Mouse (Mus musculus) adrenal gland, postnatal 10 days (tissue): ENCODE results near the gene Tsc22d1. TPM values are rescaled to one million over a fixed set of nuclear protein-coding genes. Genes with fewer than 3 reads are reported as not detected.

Experiments
- DNase-seq: peaks from one replicate; pipeline ENCODE4 v3.0.0; 2021; ENCODE audit warnings: mixed read lengths
- total RNA-seq, 2 experiments: library from RNA; stranded (reverse); gene quantifications; 2 replicates each; pipeline ENCODE4 v1.2.3; 2021

Gene Tsc22d1
- total RNA-seq, 2 experiments from 2014 or later: 737 to 939 TPM

- no peak for DNase-seq
These were observed 27.4 kb downstream of the Tsc22d1 start for GRCm38 (mm10) chr14:76442160-76442559.

GRCm38 (mm10) chr14:76448987-76449386, 34.2 kb downstream of the Tsc22d1 start:
- no peak for DNase-seq

GRCm38 (mm10) chr14:76451011-76451410, 36.2 kb downstream of the Tsc22d1 start:
- DNase-seq: no peak

- no peak for DNase-seq
These were observed 38.1 kb downstream of the Tsc22d1 start for GRCm38 (mm10) chr14:76452751-76453360.

GRCm38 (mm10) chr14:76454673-76455072, 39.9 kb downstream of the Tsc22d1 start:
- no peak for DNase-seq

- DNase-seq: no peak
These were observed 40.4 kb downstream of the Tsc22d1 start for GRCm38 (mm10) chr14:76455159-76455558.

- DNase-seq: no peak
These were observed 42.9 kb downstream of the Tsc22d1 start for GRCm38 (mm10) chr14:76457696-76458095.

- DNase-seq: no peak
These were observed 45.4 kb downstream of the Tsc22d1 start for GRCm38 (mm10) chr14:76460181-76460580.

GRCm38 (mm10) chr14:76461182-76461775, 46.5 kb downstream of the Tsc22d1 start:
- DNase-seq: no peak

- DNase-seq: no peak
These were observed 48.8 kb downstream of the Tsc22d1 start for GRCm38 (mm10) chr14:76463414-76464098.

GRCm38 (mm10) chr14:76464967-76465366, 50.2 kb downstream of the Tsc22d1 start:
- DNase-seq: no peak

GRCm38 (mm10) chr14:76466641-76467323, 52.0 kb downstream of the Tsc22d1 start:
- DNase-seq: peak; percentile 89

GRCm38 (mm10) chr14:76467932-76468331, 53.2 kb downstream of the Tsc22d1 start:
- no peak for DNase-seq

GRCm38 (mm10) chr14:76471301-76471700, 56.5 kb downstream of the Tsc22d1 start:
- no peak for DNase-seq

- no peak for DNase-seq
These were observed 57.7 kb downstream of the Tsc22d1 start for GRCm38 (mm10) chr14:76472487-76472886.

- DNase-seq: peak; percentile 56
These were observed 58.6 kb downstream of the Tsc22d1 start for GRCm38 (mm10) chr14:76473404-76473803.

- DNase-seq: no peak
These were observed 59.4 kb downstream of the Tsc22d1 start for GRCm38 (mm10) chr14:76474165-76474564.

GRCm38 (mm10) chr14:76476770-76477169, 62.0 kb downstream of the Tsc22d1 start:
- DNase-seq: no peak

- DNase-seq: no peak
These were observed 63.3 kb downstream of the Tsc22d1 start for GRCm38 (mm10) chr14:76478076-76478475.

- peak; percentile 48 for DNase-seq
These were observed 63.9 kb downstream of the Tsc22d1 start for GRCm38 (mm10) chr14:76478616-76479015.

GRCm38 (mm10) chr14:76479867-76480266, 65.1 kb downstream of the Tsc22d1 start:
- DNase-seq: peak; percentile 44

GRCm38 (mm10) chr14:76480507-76480906, 65.7 kb downstream of the Tsc22d1 start:
- no peak for DNase-seq

- no peak for DNase-seq
These were observed 68.9 kb downstream of the Tsc22d1 start for GRCm38 (mm10) chr14:76483701-76484100.
